Mouse (Mus musculus): ENCODE data around the gene Tesc.

Gene Tesc

GRCm38 (mm10) chr5:118047091-118047757 lies 19.7 kb downstream of the Tesc start:
- DNase-seq, result no peak

GRCm38 (mm10) chr5:118048412-118048811 lies 20.9 kb downstream of the Tesc start:
- no peak for DNase-seq

- no peak for DNase-seq
Observed at GRCm38 (mm10) chr5:118048928-118049327, 21.4 kb downstream of the Tesc start.

GRCm38 (mm10) chr5:118050743-118051142 lies 23.2 kb downstream of the Tesc start:
- DNase-seq, result no peak

- peak; percentile 86 to 89 for DNase-seq
Observed at GRCm38 (mm10) chr5:118051981-118052662, 24.6 kb downstream of the Tesc start.

- no peak for DNase-seq
Observed at GRCm38 (mm10) chr5:118053205-118053604, 25.7 kb downstream of the Tesc start.

- peak; percentile 39 to 47 for DNase-seq
Observed at GRCm38 (mm10) chr5:118057508-118058111, 30.1 kb downstream of the Tesc start.

GRCm38 (mm10) chr5:118058858-118059257 lies 31.3 kb downstream of the Tesc start:
- no peak for DNase-seq

- DNase-seq, result peak; percentile 36
Observed at GRCm38 (mm10) chr5:118059646-118060045, 32.1 kb downstream of the Tesc start.

- DNase-seq, result peak in 1 of 2 experiments; percentile 56
Observed at GRCm38 (mm10) chr5:118061391-118061790, 33.8 kb downstream of the Tesc start.

GRCm38 (mm10) chr5:118063181-118063621 lies 35.7 kb downstream of the Tesc start:
- DNase-seq, result peak in 1 of 2 experiments; percentile 41

GRCm38 (mm10) chr5:118064284-118064901 lies 36.9 kb downstream of the Tesc start:
- no peak for DNase-seq

GRCm38 (mm10) chr5:118065516-118066255 lies 38.1 kb downstream of the Tesc start:
- DNase-seq, result peak; percentile 87

GRCm38 (mm10) chr5:118066828-118067227 lies 39.3 kb downstream of the Tesc start:
- peak; percentile 85 to 87 for DNase-seq

- DNase-seq, result peak in 1 of 2 experiments; percentile 46
Observed at GRCm38 (mm10) chr5:118067572-118067971, 40.0 kb downstream of the Tesc start.

GRCm38 (mm10) chr5:118067984-118068494 lies 40.5 kb downstream of the Tesc start:
- no peak for DNase-seq

GRCm38 (mm10) chr5:118069315-118069714 lies 41.8 kb downstream of the Tesc start:
- peak; percentile 89 to 91 for DNase-seq

- DNase-seq, result no peak
Observed at GRCm38 (mm10) chr5:118071766-118072165, 44.2 kb downstream of the Tesc start.

- DNase-seq, result no peak
Observed at GRCm38 (mm10) chr5:118073213-118073773, 45.8 kb downstream of the Tesc start.

- DNase-seq, result peak; percentile 58 to 72
Observed at GRCm38 (mm10) chr5:118076721-118077592, 49.4 kb downstream of the Tesc start.

GRCm38 (mm10) chr5:118078550-118078949 lies 51.0 kb downstream of the Tesc start:
- no peak for DNase-seq
